Mouse (Mus musculus): ENCODE results near the gene Wdfy1. TPM values are rescaled to one million over a fixed set of nuclear protein-coding genes. Genes with fewer than 3 reads are reported as not detected.
A peak's percentile ranks its signal among the peaks of the same experiment; 100 is the strongest.

Gene Wdfy1
- total RNA-seq (2014; fragmentation: Nextera tagmentation) (29.2 and 30.7 TPM in 2 replicates), total RNA-seq (2017) (54.2 and 57.1 TPM in 2 replicates), polyA plus RNA-seq (2012) (76.7 and 90.1 TPM in 2 replicates)

DNA sequence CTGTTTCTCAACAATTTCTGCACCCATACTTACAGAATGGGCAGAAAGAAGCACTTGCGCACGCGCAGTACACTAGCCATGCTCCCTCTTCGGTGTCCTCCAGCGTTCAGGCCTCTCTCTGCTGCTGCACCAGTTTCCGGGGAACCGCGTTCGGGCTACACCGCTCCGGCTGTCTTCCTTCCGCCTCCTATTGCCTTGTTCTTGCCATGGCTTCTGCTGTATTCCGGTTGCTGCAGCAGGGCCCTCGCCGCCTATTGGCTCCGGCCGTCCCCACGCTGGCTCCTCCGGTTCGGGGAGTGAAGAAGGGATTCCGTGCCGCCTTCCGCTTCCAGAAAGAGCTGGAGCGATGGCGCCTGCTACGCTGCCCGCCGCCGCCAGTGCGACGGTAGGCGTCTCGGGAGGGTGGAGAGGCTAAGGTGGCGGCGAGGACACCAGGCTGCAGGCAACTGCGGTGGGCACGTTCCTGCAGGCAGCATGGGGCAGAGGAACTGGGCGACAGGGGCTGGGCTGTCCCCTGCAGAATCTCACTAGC, at the start of gene Wdfy1, which contains the start of gene Mrpl44:
Gene Wdfy1 (minus strand): TSS at position 217 of the 532 bp plus-strand sequence.
Gene Mrpl44 (plus strand): TSS at position 92 of the 532 bp plus-strand sequence.
- Histone ChIP-seq H3K4me1 (ENCODE audit: insufficient read depth, low read depth, low read length) (peaks cover 12% of the 10 kb centered on the region), H3K36me3 (replicated peaks) (peaks cover 36% of the 10 kb centered on the region), H3K9me3 (replicated peaks) (no peaks in the 10 kb centered on the region), H3K4me3 (ENCODE audit: low read depth, low read length) (peak within 1 kb of the TSS; percentile 92), H3K27me3 (ENCODE audit: insufficient read depth, low read length) (no peaks in the 10 kb centered on the region)
- TF ChIP-seq CTCF (IDR thresholded peaks at IDR 0.05; ENCODE audit: low read depth, low read length) (no peak), GATA2 (IDR thresholded peaks at IDR 0.05; ENCODE audit: borderline replicate concordance, low read depth, low read length) (no peak), TAL1 (conservative IDR thresholded peaks at IDR 0.05; ENCODE audit: low read depth, low read length) (no peak), GATA1 (IDR thresholded peaks at IDR 0.05; ENCODE audit: borderline replicate concordance, low read length) (no peak), POLR2AphosphoS5 (IDR thresholded peaks at IDR 0.05; ENCODE audit: insufficient replicate concordance, low read depth, low read length) (no peak)
- ATAC-seq (ENCODE audit: extremely low read depth, insufficient number of reproducible peaks, low FRiP score, poor library complexity, severe bottlenecking) (peak; percentile 98), DNase-seq (ENCODE audit: low spot score) (peak; percentile 86)

GRCm38 (mm10) chr1:79823951-79824633, 48.1 kb upstream of the Wdfy1 start:
- Histone ChIP-seq H3K4me1 (ENCODE audit: insufficient read depth, low read depth, low read length) (peaks cover 3% of the 10 kb centered on the region; the same call in 1 of the 2 replicates), H3K4me3 (ENCODE audit: low read depth, low read length) (no peak overlapping the region), H3K9me3 (replicated peaks) (no peaks in the 10 kb centered on the region), H3K36me3 (replicated peaks) (no peaks in the 10 kb centered on the region), H3K27me3 (ENCODE audit: insufficient read depth, low read length) (peaks cover 3% of the 10 kb centered on the region; the same call in 1 of the 2 replicates)
- TF ChIP-seq CTCF (IDR thresholded peaks at IDR 0.05; ENCODE audit: low read depth, low read length) (no peak), GATA2 (IDR thresholded peaks at IDR 0.05; ENCODE audit: borderline replicate concordance, low read depth, low read length) (no peak), TAL1 (conservative IDR thresholded peaks at IDR 0.05; ENCODE audit: low read depth, low read length) (no peak), GATA1 (IDR thresholded peaks at IDR 0.05; ENCODE audit: borderline replicate concordance, low read length) (no peak), POLR2AphosphoS5 (IDR thresholded peaks at IDR 0.05; ENCODE audit: insufficient replicate concordance, low read depth, low read length) (no peak)
- ATAC-seq (ENCODE audit: extremely low read depth, insufficient number of reproducible peaks, low FRiP score, poor library complexity, severe bottlenecking) (no peak), DNase-seq (ENCODE audit: low spot score) (no peak)

GRCm38 (mm10) chr1:79822806-79823525, 47.0 kb upstream of the Wdfy1 start:
- DNase-seq (ENCODE audit: low spot score): no peak
- no peak for ATAC-seq (ENCODE audit: extremely low read depth, insufficient number of reproducible peaks, low FRiP score, poor library complexity, severe bottlenecking)
- H3K4me1 ChIP-seq (ENCODE audit: insufficient read depth, low read depth, low read length): peaks cover 3% of the 10 kb centered on the region; the same call in 1 of the 2 replicates

GRCm38 (mm10) chr1:79819296-79819879, 43.4 kb upstream of the Wdfy1 start:
- Histone ChIP-seq H3K4me1 (ENCODE audit: insufficient read depth, low read depth, low read length) (peaks cover 3% of the 10 kb centered on the region; the same call in 1 of the 2 replicates), H3K36me3 (replicated peaks) (no peaks in the 10 kb centered on the region), H3K9me3 (replicated peaks) (no peaks in the 10 kb centered on the region), H3K4me3 (ENCODE audit: low read depth, low read length) (no peak overlapping the region), H3K27me3 (ENCODE audit: insufficient read depth, low read length) (peaks cover 3% of the 10 kb centered on the region; the same call in 1 of the 2 replicates)
- TF ChIP-seq GATA2 (IDR thresholded peaks at IDR 0.05; ENCODE audit: borderline replicate concordance, low read depth, low read length) (no peak), CTCF (IDR thresholded peaks at IDR 0.05; ENCODE audit: low read depth, low read length) (no peak), GATA1 (IDR thresholded peaks at IDR 0.05; ENCODE audit: borderline replicate concordance, low read length) (no peak), TAL1 (conservative IDR thresholded peaks at IDR 0.05; ENCODE audit: low read depth, low read length) (no peak), POLR2AphosphoS5 (IDR thresholded peaks at IDR 0.05; ENCODE audit: insufficient replicate concordance, low read depth, low read length) (no peak)
- no peak for DNase-seq (ENCODE audit: low spot score)
- ATAC-seq (ENCODE audit: extremely low read depth, insufficient number of reproducible peaks, low FRiP score, poor library complexity, severe bottlenecking): no peak

More at GRCm38 (mm10) chr1:79822806-79823525, 47.0 kb upstream of the Wdfy1 start:
- Histone ChIP-seq H3K9me3 (replicated peaks) (no peaks in the 10 kb centered on the region), H3K36me3 (replicated peaks) (no peaks in the 10 kb centered on the region), H3K27me3 (ENCODE audit: insufficient read depth, low read length) (peaks cover 3% of the 10 kb centered on the region; the same call in 1 of the 2 replicates), H3K4me3 (ENCODE audit: low read depth, low read length) (no peak overlapping the region)
- TF ChIP-seq TAL1 (conservative IDR thresholded peaks at IDR 0.05; ENCODE audit: low read depth, low read length) (no peak), CTCF (IDR thresholded peaks at IDR 0.05; ENCODE audit: low read depth, low read length) (no peak), POLR2AphosphoS5 (IDR thresholded peaks at IDR 0.05; ENCODE audit: insufficient replicate concordance, low read depth, low read length) (no peak), GATA1 (IDR thresholded peaks at IDR 0.05; ENCODE audit: borderline replicate concordance, low read length) (no peak), GATA2 (IDR thresholded peaks at IDR 0.05; ENCODE audit: borderline replicate concordance, low read depth, low read length) (no peak)

DNA sequence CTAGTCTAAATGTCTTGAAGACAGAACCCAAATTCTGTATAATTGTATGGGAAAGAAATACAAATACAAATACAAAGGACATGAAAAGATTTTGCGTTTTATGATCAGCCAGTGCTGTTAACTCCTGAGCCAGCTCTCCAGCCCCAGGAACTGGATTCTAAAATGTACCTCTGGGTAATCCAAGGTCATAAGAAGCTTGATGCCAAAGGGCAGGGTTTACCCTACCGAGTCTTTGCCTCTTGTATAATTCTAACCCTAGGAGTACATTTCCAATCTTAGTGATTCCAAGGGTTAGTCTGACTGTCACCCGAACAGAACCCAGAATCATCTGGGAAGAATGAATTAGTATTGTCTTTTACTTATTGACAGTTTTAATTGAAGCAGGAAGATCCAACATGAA, 39.5 kb upstream of the Wdfy1 start:
- no peak for TF ChIP-seq TAL1 (conservative IDR thresholded peaks at IDR 0.05; ENCODE audit: low read depth, low read length)
- no peak for TF ChIP-seq CTCF (IDR thresholded peaks at IDR 0.05; ENCODE audit: low read depth, low read length)
- no peak for TF ChIP-seq GATA1 (IDR thresholded peaks at IDR 0.05; ENCODE audit: borderline replicate concordance, low read length)
- no peak for TF ChIP-seq GATA2 (IDR thresholded peaks at IDR 0.05; ENCODE audit: borderline replicate concordance, low read depth, low read length)
- TF ChIP-seq POLR2AphosphoS5 (IDR thresholded peaks at IDR 0.05; ENCODE audit: insufficient replicate concordance, low read depth, low read length): no peak
- no peak for ATAC-seq (ENCODE audit: extremely low read depth, insufficient number of reproducible peaks, low FRiP score, poor library complexity, severe bottlenecking)
- no peak overlapping the region for H3K4me3 ChIP-seq (ENCODE audit: low read depth, low read length)
- no peaks in the 10 kb centered on the region for H3K27me3 ChIP-seq (ENCODE audit: insufficient read depth, low read length)
- no peaks in the 10 kb centered on the region for H3K4me1 ChIP-seq (ENCODE audit: insufficient read depth, low read depth, low read length)
- H3K9me3 ChIP-seq (replicated peaks): no peaks in the 10 kb centered on the region
- H3K36me3 ChIP-seq (replicated peaks): no peaks in the 10 kb centered on the region
- no peak for DNase-seq (ENCODE audit: low spot score)
